Mouse (Mus musculus) Muller cell, postnatal 12 days (primary cell): ENCODE measurements around the gene Tmem43.

Experiments
- DNase-seq: peaks from one replicate; pipeline ENCODE4 v3.0.0-alpha.2; 2015; ENCODE audit errors: inconsistent ontology term

Gene Tmem43

DNA sequence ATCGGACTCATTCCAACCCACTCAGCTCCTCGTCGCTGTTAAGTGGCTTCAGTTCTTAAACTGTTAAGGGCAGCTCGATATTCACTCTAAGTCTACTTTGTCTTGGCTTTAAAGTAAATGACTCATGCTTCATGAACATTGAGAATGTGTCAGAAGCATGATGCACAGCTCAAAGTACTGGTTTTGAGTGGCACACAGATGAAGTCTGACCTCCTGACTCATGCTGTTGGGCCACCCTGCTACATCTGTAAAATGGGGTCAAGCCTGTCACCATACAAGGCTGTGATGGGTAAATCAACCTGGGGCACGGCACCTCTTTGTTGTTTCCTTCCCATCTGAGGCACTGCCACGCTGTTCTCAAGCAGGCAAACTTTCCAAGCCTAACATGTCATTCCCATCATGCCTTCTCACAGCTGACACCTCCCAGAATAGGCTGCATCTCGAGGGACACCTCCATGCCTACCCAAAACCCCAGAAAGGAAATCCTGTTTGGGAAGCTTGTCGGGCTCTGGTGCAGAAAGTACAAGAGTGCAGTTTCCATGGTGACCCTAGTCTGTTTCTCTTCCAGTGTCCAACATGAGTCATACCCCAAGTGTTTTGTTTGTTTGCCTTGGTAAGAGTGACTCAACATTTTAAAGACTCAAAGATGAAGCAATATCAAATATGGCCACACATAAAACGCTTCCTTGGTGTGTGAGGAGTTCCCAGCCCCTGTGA is 15.2 kb downstream of the Tmem43 start:
- peak; percentile 91 for DNase-seq

DNA sequence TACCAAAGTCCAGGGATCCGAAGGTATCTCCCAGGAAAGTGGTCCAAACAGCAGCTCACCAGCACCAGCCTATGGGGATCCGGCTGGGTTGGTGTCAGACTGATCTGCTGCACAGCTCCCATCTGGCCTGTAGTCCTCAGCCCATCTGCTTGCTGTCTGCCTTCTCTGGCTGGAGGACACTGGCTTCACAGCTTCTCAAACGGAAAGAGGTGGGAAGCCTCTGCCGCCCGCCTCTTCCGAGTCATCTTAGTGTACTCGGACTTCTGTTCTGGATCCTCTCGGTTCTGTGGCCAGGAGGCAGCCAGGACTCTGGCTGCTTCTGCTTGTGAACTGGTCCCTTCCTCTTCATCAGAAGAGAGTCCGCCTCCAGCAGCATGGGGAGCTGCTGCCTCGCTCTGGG is 16.4 kb downstream of the Tmem43 start:
- DNase-seq, result no peak

DNA sequence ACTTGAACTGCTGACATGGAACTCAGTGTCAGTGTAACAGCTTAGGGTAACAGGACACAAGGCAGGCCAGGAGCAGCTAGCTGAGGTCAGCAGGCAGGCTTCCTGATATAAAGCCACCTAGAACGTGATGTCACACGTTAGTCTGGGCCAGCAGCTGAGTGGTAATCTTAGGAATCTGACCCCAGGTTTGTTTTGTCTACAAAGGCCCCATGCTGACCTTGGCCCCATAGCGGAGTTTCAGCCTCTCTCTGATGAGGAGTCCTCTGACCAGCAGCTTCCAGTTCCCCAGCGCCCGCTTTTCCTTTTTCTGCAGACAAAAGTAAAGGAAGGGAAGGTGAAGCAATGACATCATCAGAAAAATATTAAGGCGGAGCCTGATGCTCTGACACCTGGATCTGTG is 17.5 kb downstream of the Tmem43 start:
- DNase-seq, result no peak

DNA sequence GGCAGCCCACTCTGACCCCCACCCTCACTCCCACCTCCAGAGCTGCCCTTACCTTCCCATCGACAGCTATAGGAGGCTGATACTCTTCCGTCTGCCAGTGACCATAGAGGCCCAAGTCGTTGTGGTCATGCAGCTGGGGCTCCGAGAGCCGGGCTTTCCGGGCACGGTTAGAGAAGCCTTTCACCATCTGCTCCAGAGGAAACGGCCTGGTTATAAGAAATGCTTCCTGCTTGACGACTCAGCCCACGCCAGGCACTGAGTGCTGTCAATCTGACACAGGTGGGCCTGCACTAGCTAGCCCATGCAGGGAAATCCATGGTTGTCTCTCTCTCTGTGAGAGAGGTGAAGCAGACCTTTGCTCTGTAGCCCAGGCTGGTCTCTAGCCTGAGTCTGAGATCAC is 19.6 kb downstream of the Tmem43 start:
- no peak for DNase-seq

DNA sequence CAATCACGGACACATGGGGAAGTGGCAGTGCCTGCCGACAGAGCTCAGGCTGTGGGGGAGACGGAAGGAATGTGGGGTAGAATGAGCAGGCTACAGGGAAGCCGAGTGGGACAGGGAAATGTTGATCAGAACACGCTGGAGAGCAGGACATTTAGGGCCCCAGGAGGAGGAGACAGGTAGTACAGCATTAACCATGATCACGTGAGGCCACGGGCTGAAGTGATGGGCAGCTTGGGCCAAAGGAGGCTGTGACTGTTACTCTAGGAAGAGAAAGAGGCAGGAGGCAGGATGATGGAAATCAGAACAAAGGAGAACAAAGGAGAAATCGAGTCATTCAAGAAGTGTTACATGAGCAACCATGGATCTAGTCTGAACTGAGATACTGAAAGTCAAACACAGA is 21.0 kb downstream of the Tmem43 start:
- DNase-seq, result no peak

DNA sequence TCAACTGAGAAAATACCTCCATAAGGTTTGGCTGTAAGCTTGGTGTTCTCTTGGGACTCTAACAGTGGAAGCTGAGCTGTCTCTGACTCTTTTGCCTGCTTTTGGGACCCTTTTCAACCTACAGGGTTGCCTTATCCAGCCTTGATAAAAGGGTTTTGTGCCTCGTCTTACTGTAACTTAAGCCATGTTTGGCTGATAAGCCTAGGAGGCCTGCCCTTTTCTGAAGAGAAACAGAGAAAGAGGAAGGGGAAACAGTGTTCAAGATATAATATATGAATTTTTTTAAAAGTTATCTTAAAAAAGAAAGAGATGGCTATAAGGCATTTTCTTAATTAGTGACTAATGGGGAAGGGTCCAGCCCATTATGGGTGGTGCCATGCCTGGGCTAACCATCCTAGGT is 29.8 kb downstream of the Tmem43 start:
- DNase-seq, result no peak

DNA sequence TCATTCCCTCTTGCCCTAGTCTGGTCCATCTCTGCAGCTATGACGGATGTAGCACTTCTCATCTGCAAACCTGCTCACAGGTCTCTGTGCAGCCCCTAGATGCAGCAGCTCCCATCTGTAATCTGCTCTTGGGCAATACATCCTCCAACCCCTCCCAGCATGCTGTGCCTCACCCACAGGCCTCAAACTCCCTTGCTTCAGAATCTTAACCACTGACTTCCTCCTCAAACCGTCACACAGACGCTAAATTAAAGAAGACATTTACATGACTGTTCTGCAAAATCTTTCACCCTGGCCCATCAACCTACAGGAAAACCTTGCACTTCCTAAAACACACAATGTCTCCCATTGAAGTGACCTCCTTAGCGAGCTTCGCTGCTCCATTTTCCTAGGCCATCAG is 32.5 kb downstream of the Tmem43 start:
- DNase-seq, result no peak

DNA sequence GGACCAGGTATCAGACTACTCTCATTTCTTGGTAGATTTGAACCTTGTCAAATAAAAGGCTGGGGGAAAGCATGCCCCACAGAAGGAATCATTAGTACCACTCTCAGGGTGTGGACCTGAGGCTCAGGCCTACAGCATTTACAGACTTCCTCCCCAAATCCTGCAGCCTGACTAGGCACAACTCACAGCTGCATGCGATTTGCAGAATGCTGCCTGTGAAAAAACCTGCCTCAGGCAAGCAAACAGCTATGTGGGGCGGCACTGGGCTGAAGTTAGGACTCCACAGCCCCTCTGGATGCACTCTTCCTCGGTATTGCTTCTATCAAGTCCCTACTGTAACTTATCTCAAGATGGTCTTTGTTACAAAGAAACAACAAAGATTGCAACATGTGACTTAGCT is 34.5 kb downstream of the Tmem43 start:
- DNase-seq, result no peak

DNA sequence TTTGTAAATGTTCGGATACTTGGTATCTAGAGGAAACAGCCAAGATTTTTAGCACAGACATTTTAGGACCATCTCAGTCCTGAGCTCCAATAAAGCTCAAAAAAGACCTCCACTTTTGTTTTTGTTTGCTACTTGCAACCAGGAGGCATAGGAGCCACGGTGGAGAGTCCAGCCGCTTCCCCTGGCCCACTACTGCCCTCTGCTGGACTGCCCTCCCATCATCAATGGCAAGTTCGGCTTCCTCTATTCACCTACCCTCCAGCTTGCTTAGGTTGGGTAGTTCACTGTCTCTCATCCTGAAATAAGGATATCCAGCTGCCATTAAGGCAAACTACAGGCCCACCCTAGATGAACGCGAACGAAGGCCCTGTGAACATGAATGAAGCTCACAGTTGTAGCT is 35.8 kb downstream of the Tmem43 start:
- peak; percentile 47 for DNase-seq

DNA sequence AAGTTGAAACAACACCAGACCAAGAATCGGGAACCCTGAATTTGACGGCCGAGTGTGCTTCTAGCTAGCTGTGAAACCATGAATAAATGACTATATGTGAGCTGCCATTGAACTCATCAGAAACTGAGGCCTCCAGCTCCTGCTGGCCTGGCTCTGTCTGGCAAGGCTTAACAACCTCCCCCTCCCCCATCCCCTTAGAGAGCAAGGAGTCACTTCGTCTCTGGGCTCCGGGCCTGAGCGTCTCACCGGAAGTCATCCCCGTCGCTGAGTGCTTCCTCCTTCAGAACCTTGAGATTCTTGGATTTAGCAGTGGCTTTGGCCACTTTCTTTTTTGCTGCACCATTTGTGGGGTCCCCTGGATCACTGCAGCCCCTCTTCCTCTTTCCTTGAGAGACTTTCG is 36.7 kb downstream of the Tmem43 start:
- DNase-seq, result no peak

DNA sequence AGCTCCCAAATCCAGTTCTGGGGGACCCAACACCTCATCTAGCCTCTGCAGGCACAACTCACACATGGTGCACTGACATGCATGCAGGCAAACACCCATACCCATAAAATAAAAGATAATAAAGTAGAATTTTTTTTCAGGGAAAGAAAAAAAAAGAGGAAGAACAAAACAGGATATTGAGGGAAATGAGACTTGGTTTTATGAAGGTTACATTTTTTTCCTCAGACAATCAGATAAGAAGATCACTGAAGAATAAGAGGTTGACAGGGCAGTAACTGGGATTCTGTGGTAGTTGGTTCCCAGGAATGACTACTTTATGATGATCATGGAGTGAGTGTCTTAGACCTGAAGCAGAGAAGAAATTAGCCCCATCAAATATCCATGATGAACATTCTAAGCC is 40.6 kb downstream of the Tmem43 start:
- no peak for DNase-seq

DNA sequence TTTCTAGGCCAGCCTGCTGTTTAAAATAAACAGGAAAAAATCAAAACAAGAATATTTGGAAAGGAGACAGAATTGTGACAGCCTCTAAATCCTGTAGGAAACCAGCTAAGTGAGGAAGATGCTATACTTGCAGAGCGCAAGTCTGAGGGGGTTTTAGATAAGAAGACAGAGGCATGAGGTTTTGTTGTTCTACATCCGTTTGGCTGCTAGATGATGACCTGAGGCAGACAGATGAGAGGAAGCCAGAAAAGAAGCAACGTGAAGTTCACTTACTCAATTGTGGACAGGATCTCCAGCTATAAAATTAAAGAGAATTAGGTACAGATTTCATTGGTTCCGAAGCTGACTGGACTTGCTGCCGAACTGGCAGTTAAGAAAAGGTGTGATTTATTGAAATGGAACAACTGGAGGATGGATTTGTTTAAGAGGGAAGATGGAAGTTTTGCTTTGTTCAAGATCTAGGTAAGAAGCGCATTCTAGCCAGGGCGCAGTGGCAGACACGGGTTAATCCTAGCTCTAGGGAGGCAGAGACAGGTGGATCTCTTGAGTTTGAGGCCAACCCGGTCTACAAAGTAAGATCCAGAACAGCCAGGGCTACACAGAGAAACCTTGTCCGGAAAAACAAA is 41.3 kb downstream of the Tmem43 start:
- no peak for DNase-seq

DNA sequence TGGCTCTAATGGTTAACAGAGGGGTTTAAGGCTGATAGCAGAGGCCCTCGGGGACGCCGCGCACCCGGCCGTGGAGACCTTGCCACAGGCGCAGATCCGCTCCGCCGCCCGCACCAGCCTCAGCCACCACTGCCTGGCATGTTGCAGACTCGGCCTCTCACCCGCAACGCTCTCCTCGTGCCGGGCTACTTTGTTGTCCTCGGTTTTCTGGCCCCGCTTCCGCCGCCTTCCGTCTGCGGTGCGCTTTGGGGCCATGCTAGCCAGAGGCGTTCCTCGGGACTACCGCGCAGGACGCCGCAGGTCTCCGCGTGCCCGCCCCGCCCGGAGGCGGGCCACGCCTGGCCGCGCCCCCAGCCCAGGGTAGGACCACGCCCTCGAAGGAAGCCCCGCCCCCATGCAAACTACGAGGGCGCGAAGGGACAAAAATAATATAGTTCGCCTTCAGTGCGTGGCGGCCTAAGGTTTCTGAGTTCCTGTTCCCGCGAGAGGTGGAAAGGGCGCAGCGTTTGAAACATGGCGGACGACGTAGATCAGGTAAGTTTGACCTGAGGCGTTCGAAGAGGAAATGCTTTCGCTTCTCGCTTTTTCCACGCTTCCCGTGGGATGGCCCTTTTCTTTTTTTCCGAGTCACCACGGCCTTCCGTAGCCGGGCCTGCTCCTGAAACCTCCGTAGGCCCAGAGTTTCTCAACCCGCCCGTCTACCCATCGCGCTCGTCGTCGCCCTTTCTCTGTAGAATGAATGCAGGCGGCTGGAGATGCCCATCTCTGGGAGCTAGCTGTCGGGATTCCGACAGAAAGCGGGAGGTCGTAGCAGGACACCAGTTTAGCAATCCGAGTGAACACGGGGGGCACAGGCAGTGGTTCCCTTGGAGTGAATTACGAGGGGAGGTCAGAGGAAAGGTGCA is 42.3 kb downstream of the Tmem43 start, which contains the start of the genes Xpc and Lsm3:
Gene Xpc (minus strand): TSS at position 344 of the 905 bp plus-strand sequence.
Gene Lsm3 (plus strand): TSS at position 384 of the 905 bp plus-strand sequence.
- DNase-seq, result peak; percentile 98

DNA sequence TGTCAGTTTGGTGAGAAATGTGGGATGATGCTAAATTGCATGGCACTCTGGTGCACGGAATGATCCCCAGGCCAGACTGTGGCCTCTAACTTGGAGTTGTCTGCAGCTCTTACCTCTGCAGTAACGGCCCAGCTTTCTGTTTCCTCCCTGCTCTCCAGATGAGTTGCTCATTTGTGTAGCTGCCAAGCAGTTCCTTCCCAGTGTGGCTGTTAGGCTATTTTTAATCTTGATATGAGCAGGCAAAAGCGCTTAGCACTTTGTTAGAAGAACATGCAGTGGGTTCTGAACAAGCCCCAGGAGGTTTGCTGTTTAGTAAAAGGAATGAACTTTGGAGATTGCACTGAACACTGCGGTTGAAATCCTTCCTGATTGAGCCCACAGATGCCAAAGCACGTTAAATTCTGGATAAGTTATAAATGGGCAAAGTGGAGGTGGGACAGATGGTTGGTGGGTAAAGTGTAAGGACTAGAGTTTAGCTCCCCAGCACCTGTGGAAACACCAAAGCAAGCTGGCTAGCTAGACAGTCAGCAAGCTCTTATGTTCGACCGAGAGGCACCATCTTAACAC is 45.0 kb downstream of the Tmem43 start:
- DNase-seq, result no peak

DNA sequence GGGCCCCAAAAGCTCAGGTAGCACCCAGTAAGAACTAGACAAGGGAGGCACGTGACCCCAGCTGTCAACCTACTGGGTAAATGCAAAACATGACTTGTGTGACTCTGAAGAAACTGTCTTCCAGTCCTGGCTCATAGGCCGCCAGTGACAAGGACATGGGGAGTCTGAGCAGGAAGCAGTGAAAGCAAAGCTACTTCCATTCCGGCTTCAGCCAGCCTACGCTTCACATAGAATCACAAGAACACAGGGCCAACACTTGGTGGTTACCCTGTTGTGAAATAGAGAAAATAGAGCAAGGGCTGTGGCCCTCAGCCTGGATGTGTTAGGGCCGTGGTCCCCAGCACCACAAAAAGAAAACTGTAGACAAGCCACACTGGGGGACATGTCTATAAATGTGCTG is 49.3 kb downstream of the Tmem43 start:
- no peak for DNase-seq

DNA sequence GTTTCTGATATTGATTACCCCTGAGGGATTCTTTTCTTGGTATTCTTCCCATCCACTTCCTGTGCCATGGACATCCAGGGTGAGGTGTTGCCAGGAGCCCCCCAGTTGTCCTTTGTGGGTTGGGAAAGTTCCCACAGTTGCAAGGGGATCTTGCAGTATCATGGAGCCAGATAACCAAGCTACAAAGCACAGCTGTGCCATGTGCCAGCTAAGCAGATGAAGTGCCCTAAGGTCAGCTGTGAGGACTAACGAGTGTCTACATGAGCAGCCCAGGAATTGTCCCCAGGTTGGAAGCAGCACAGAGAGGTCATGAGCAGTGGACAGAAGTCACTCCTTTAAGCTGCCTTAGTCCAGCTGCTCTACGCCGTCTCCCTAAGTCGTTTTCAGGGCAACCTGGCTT is 52.0 kb downstream of the Tmem43 start:
- DNase-seq, result no peak

DNA sequence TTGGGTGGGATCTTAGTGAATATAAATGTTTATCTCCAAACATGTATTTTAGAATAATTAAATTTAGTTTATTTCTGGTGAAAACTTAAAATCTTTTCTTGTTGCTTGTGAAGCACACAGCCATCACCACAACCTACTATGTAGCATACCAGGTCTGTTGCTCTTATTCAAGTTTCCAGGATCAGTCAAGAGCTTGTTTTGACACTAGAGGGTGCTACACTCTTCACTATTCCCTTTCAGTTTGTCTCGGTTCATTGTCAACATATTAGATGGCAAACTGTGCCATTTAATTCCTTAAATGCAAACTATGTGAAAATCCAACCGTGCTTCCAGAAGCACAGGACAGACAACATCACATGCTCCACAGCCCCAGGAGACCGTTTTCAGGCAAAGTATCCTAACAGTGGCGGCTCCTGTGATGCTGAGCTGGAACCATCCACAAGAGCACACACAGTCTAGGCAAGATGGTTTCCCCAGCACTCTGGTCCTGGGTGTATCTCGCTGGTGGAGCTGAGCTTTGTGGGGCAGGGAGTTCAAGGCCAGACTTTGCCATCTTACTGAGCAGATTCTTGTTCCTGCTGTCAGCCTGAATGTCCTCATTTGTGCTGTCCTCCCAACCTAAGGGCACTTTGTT is 53.8 kb downstream of the Tmem43 start:
- DNase-seq, result peak; percentile 71

DNA sequence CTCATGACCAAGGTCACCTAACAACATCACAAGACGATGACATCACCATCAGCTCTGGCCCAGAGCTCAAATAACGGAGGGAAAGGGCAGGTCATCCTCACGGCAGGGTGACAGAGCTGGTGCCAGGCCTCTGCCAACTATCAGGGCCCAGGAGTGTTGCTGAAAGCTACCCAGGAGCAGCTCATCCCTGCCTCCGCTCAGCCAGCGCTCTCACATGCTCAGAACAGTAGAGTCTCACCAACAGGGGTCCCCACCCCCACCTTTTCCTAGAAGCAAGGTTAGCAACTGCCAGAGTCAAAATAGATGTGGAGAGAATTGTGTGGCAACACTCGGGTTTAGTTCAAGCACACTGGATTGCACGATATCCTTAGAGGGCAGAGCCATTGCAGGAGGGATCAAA is 54.8 kb downstream of the Tmem43 start:
- no peak for DNase-seq

DNA sequence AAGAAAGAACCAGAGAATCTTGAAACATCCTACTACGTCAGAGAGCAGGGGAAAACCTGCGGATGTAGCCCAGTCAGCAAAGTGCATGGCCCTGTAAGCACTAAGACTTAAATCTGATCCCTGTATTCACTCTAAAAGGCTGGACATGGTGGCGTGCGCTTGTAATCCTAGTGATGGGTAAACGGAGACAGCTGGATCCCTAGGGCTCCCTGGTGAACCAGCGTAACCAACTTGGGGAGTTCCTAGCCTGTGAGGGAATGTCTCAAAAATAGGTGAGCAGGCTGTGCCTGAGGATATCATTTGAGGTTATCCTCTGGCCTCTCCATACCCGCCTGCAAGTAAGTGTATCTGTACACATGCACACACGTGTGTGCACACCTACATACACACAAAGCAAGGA is 57.2 kb downstream of the Tmem43 start:
- DNase-seq, result no peak

DNA sequence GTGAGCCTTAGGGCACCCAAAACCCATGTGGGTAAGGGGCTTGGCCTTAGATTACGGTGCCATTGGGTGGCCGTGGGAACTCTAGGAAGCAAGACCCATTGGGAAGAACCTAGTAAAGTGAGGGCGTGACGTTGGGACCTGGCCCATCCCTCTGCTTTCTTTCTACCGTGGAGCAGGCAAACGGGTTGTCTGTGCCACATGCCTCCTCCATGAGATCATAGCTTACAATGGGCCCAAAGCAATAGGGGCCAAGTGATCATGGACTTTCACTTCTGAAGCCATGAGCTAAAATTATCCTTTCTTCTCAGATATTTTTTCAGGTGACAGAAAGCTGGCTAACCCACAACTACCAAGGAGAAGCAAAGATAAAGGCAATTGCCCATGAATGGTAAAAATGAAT is 57.8 kb downstream of the Tmem43 start:
- peak; percentile 40 for DNase-seq

DNA sequence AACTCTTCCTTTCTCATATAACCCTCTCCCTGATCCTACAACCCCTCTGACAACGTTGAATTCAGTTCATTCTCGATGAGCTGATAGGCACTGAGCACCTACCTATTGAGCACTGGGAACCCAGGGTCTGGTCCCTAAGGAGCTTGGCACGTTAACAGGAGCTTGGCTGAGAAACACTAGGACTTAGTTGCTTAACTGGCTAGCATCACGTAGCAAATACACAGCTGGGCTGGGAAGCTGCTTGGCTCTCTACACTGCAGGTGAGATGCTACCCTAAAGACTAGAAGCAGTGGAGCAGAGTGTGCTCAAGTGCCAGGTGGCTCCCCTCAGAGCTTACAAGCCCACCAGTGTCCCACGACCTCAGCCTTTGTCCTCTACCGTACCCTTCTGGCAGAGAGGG is 59.2 kb downstream of the Tmem43 start:
- no peak for DNase-seq

DNA sequence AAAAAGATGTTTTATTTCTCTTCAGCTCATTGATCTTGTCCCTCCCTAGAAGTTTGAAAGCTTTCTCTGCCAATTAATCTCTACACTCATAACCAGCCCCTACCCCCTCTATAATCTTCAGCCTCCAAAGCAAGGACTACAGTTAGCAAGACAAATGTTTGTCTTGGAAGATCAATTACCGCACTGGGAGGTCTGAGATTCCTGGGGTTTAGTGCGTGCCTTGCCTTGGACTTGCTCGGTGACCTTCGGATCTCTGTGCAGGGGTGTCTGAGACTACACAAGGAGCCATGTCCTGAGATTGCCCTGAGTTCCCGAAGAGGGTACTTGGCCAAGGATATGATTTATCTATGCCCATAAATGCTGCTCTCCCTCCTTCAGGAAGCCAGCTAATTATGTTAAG is 59.9 kb downstream of the Tmem43 start:
- DNase-seq, result no peak
